Mouse (Mus musculus) frontal cortex, postnatal 36 days (tissue): ENCODE measurements at regions not wholly inside any gene's neighbourhood (a gene's known extent, or its start where the extent isn't known, plus 50 kb on each side); places are given as distances from the start of the nearest gene placed in this dataset.

Experiments used
- DNase-seq, 2 experiments: peaks; one replicate each; pipeline ENCODE4 v3.0.0; 2022; ENCODE audit warnings: low spot score in 2 of 2

- DNase-seq: no peak
These were observed 142.0 kb upstream of the Tyrp1 start for GRCm38 (mm10) chr4:80691774-80692485.

DNA sequence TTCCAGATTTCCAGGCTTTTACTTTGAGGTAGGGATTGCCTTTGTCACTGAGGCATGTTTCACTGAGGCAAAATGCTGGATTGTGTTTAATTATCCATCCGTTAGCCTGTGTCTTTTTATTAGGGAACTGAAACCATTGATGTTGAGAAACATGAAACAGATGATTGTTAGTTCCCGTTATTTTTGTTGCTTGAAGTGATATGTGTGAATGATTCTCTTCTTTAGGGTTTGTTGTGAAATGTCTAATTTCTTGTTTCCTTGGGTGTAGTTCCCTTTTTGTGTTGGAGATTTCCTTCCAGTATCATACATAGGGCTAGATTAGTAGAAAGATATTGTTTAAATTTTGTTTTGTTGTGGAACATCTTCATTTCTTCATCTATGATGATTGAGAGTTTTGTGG, 121.2 kb upstream of the Tyrp1 start:
- DNase-seq: no peak

DNA sequence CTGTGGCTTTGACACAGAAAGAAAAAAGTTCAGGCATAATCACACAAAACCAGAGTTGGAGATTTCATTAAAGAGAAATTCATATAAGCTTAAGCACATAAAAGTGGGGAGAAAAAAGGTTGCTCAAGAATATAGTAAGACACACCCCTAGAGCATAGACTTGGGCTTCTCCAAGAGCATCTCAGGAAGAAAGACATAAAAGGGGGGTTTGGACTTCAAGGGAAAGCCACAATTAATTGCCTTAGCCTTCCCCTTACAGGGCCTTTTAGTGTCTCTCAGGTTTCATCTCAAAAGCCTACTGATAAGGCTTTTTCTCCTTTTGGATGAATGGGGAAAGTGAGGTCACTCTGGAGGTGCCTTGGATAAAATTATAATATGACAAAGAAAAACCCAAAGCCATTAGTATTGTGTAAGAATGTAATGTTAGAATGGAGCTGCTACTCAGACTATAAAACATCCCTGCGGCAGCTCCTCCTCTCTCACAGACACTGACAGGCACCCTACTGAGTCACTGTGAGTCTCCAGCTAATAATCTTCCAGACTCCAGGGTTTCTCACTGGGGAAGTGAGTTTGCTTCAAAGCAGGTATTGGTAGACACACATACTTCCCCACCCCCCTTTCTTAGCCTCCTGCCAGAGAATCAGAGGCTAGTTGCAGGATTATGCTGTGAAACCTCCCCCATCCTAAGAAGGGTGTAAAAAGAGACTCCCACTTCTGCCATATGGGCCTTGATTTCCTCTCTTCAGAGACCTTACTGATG, 88.8 kb upstream of the Tyrp1 start:
- peak; percentile 51 to 68 for DNase-seq

GRCm38 (mm10) chr4:80752259-80752658, 81.7 kb upstream of the Tyrp1 start:
- no peak for DNase-seq

GRCm38 (mm10) chr4:80756114-80756513, 77.8 kb upstream of the Tyrp1 start:
- no peak for DNase-seq

- DNase-seq: peak; percentile 13 to 41
These were observed 69.9 kb upstream of the Tyrp1 start for GRCm38 (mm10) chr4:80764024-80764423.

GRCm38 (mm10) chr4:80765781-80766180, 68.1 kb upstream of the Tyrp1 start:
- peak; percentile 52 to 89 for DNase-seq

DNA sequence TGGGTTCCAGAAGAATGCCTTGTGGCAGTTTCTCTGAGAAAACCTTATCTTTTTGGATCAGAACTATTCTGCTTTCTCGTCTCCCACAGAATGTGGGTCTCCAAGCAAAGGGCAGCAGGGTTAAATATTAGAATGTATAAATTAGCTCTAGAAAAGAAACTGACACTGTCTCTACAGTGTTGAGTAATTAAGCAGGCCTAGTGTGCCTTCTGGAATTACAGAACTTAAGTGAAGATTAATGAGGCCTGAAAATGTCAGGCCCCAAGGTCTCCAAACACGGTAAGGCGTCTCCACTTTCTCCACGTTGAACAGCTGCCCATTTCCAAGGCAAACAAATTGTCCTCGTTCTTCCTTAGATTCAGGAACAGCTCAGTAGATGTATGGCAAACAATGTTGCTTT, 66.5 kb upstream of the Tyrp1 start:
- DNase-seq: no peak
